Mouse (Mus musculus): ENCODE data around the gene Tomm6.
"Not testable (repeated sequence)": the region's sequence is repeated elsewhere in the genome, so short reads cannot be mapped to it uniquely, and the experiment has no call there.

Gene Tomm6

GRCm38 (mm10) chr17:47694503-47695336, 6.5 kb upstream of the Tomm6 start, which contains the start of gene Prickle4:
Gene Prickle4, minus strand, starts transcription at chr17:47694736.
- DNase-seq = peak; percentile 98

GRCm38 (mm10) chr17:47694442-47694502, 6.1 kb upstream of the Tomm6 start, which contains the start of gene Gm21981:
Gene Gm21981, minus strand, starts transcription at chr17:47694455.
- no peak for DNase-seq

GRCm38 (mm10) chr17:47693671-47694441, 5.7 kb upstream of the Tomm6 start:
- no peak for DNase-seq

- no peak for DNase-seq
Measured at GRCm38 (mm10) chr17:47691650-47692049, 3.5 kb upstream of the Tomm6 start.

GRCm38 (mm10) chr17:47689894-47690293, 1.7 kb upstream of the Tomm6 start:
- no peak for DNase-seq

- DNase-seq = peak; percentile 64
Measured at GRCm38 (mm10) chr17:47688608-47689575, 706 bp upstream of the Tomm6 start, which contains the start of gene Frs3. Gene Frs3, plus strand, starts transcription at chr17:47689030.

- peak; percentile 98 for DNase-seq
Measured at GRCm38 (mm10) chr17:47687409-47688343, 510 bp downstream of the Tomm6 start.

GRCm38 (mm10) chr17:47682836-47683235, 5.3 kb downstream of the Tomm6 start:
- DNase-seq = no peak

- no peak for DNase-seq
Measured at GRCm38 (mm10) chr17:47678702-47679101, 9.5 kb downstream of the Tomm6 start.

GRCm38 (mm10) chr17:47678238-47678637, 9.9 kb downstream of the Tomm6 start:
- DNase-seq = no peak

- DNase-seq = peak; percentile 85
Measured at GRCm38 (mm10) chr17:47676581-47676980, 11.6 kb downstream of the Tomm6 start.

GRCm38 (mm10) chr17:47672311-47673111, 15.7 kb downstream of the Tomm6 start:
- DNase-seq = peak; percentile 67

- no peak for DNase-seq
Measured at GRCm38 (mm10) chr17:47671988-47672310, 16.2 kb downstream of the Tomm6 start.

- no peak for DNase-seq
Measured at GRCm38 (mm10) chr17:47669166-47669565, 19.0 kb downstream of the Tomm6 start.

- no peak for DNase-seq
Measured at GRCm38 (mm10) chr17:47664474-47664873, 23.7 kb downstream of the Tomm6 start.

- no peak for DNase-seq
Measured at GRCm38 (mm10) chr17:47663009-47663713, 25.0 kb downstream of the Tomm6 start.

GRCm38 (mm10) chr17:47658741-47659243, 29.4 kb downstream of the Tomm6 start:
- DNase-seq = no peak

- no peak for DNase-seq
Measured at GRCm38 (mm10) chr17:47657901-47658300, 30.3 kb downstream of the Tomm6 start.

GRCm38 (mm10) chr17:47655697-47656096, 32.5 kb downstream of the Tomm6 start:
- DNase-seq = no peak

GRCm38 (mm10) chr17:47654346-47654745, 33.8 kb downstream of the Tomm6 start:
- DNase-seq = not testable (repeated sequence)

Data from lung, postnatal 36 days (tissue).